Mouse (Mus musculus) forebrain, embryonic 16.5 days (tissue): Measurements from ENCODE around the gene Otulin. TPM values are rescaled to one million over a fixed set of nuclear protein-coding genes. Genes with fewer than 3 reads are reported as not detected.

Experiments used
- ATAC-seq: fragments of 200-750 bp; cut with Nextera tagmentation; 2 replicates; pipeline ENCODE4 v1.8.0; 2017; ENCODE audit warnings: mild to moderate bottlenecking, moderate library complexity
- H3K27ac ChIP-seq: fragments of 300-500 bp; sonication (generic); 2 replicates; pipeline ENCODE4 v1.5.1; 2014; ENCODE audit warnings: low read length, control low read depth
- H3K27me3 ChIP-seq: fragments of 300-500 bp; sonication (generic); replicated peaks from 2 replicates; pipeline ENCODE4 v1.6.1; 2014; ENCODE audit warnings: low read length; ENCODE audit not compliant: control insufficient read depth, insufficient read depth
- H3K36me3 ChIP-seq: fragments of 300-500 bp; sonication (generic); 2 replicates; pipeline ENCODE4 v1.6.1; 2014; ENCODE audit not compliant: control insufficient read depth, insufficient read depth
- H3K4me1 ChIP-seq: fragments of 300-500 bp; sonication (generic); replicated peaks from 2 replicates; pipeline ENCODE4 v1.6.1; 2014; ENCODE audit warnings: low read length; ENCODE audit not compliant: control insufficient read depth, insufficient read depth
- H3K4me2 ChIP-seq: fragments of 300-500 bp; sonication (generic); 2 replicates; pipeline ENCODE4 v1.6.1; 2014; ENCODE audit warnings: mild to moderate bottlenecking, low read length, control low read depth
- H3K4me3 ChIP-seq: fragments of 300-500 bp; sonication (generic); replicated peaks from 2 replicates; pipeline ENCODE4 v1.5.1; 2014; ENCODE audit warnings: mild to moderate bottlenecking, low read length, control low read depth
- H3K9ac ChIP-seq: fragments of 300-500 bp; sonication (generic); replicated peaks from 2 replicates; pipeline ENCODE4 v1.6.1; 2014; ENCODE audit warnings: low read depth, low read length, control low read depth
- H3K9me3 ChIP-seq: fragments of 300-500 bp; sonication (generic); 2 replicates; pipeline ENCODE4 v1.6.1; 2016; ENCODE audit warnings: low read length; ENCODE audit not compliant: control insufficient read depth
- WGBS: fragments of 180-500 bp; shearing (Covaris S2); extraction: QIAGEN DNeasy Blood & Tissue Kit; methylation state at CpG from one replicate; pipeline ENCODE4 v1.1.7; 2014; 5-methylcytosine and 5-hydroxymethylcytosine counted together
- polyA plus RNA-seq: library from polyadenylated mRNA; unstranded; fragments of >200 nt; fragmentation: Nextera tagmentation; extraction: Ambion mirVana; gene quantifications from 2 replicates; pipeline ENCODE4 v1.2.1, GENCODE M21; 2015

The Otulin gene
- polyA plus RNA-seq, 1 experiment from 2014 or later, result 28.0 TPM

- WGBS, result 93% methylated on average over 5 of the region's 5 CpGs
- ATAC-seq, result no peak
- no peaks in the 10 kb centered on the region for H3K27me3 ChIP-seq
- H3K4me1 ChIP-seq, result peaks cover 14% of the 10 kb centered on the region
- H3K36me3 ChIP-seq, result no peaks in the 10 kb centered on the region
- H3K9me3 ChIP-seq, result no peaks in the 10 kb centered on the region
- no peak overlapping the region for H3K4me2 ChIP-seq
- H3K9ac ChIP-seq, result no peak overlapping the region
- H3K27ac ChIP-seq, result no peak overlapping the region
- no peak overlapping the region for H3K4me3 ChIP-seq
These were observed 76.9 kb downstream of the Otulin start for GRCm38 (mm10) chr15:27553554-27553953.

- Histone ChIP-seq H3K9me3 (no peaks in the 10 kb centered on the region), H3K27me3 (no peaks in the 10 kb centered on the region), H3K27ac (no peak overlapping the region), H3K9ac (no peak overlapping the region), H3K4me3 (no peak overlapping the region), H3K36me3 (no peaks in the 10 kb centered on the region), H3K4me1 (peaks cover 10% of the 10 kb centered on the region), H3K4me2 (no peak overlapping the region)
- 87% methylated on average over 10 of the region's 10 CpGs for WGBS
- ATAC-seq, result no peak
These were observed 78.3 kb downstream of the Otulin start for GRCm38 (mm10) chr15:27552129-27552700.

GRCm38 (mm10) chr15:27551117-27552114 is 79.1 kb downstream of the Otulin start:
- Histone ChIP-seq H3K9me3 (no peaks in the 10 kb centered on the region), H3K27ac (no peak overlapping the region), H3K4me1 (peaks cover 10% of the 10 kb centered on the region), H3K9ac (no peak overlapping the region), H3K27me3 (no peaks in the 10 kb centered on the region), H3K4me2 (no peak overlapping the region), H3K36me3 (no peaks in the 10 kb centered on the region), H3K4me3 (no peak overlapping the region)
- no peak for ATAC-seq
- WGBS, result 88% methylated on average over 19 of the region's 19 CpGs

- no peak for ATAC-seq
- Histone ChIP-seq H3K9ac (no peak overlapping the region), H3K4me3 (no peak overlapping the region), H3K9me3 (no peaks in the 10 kb centered on the region), H3K36me3 (no peaks in the 10 kb centered on the region), H3K4me1 (peaks cover 10% of the 10 kb centered on the region), H3K4me2 (no peak overlapping the region), H3K27me3 (no peaks in the 10 kb centered on the region), H3K27ac (no peak overlapping the region)
- WGBS, result 72% methylated on average over 9 of the region's 9 CpGs
These were observed 80.0 kb downstream of the Otulin start for GRCm38 (mm10) chr15:27550358-27550992.

GRCm38 (mm10) chr15:27549878-27550277 is 80.6 kb downstream of the Otulin start:
- Histone ChIP-seq H3K9ac (no peak overlapping the region), H3K4me3 (no peak overlapping the region), H3K4me2 (no peak overlapping the region), H3K27ac (no peak overlapping the region), H3K27me3 (no peaks in the 10 kb centered on the region), H3K4me1 (peaks cover 10% of the 10 kb centered on the region), H3K9me3 (no peaks in the 10 kb centered on the region), H3K36me3 (no peaks in the 10 kb centered on the region)
- ATAC-seq, result peak; percentile 57
- WGBS, result 34% methylated on average over 7 of the region's 7 CpGs

- no peaks in the 10 kb centered on the region for H3K9me3 ChIP-seq
- no peak overlapping the region for H3K9ac ChIP-seq
- H3K4me2 ChIP-seq, result no peak overlapping the region
- H3K36me3 ChIP-seq, result no peaks in the 10 kb centered on the region
- H3K4me1 ChIP-seq, result peaks cover 10% of the 10 kb centered on the region
- WGBS, result 88% methylated on average over 10 of the region's 10 CpGs
- H3K27ac ChIP-seq, result no peak overlapping the region
- no peak for ATAC-seq
- H3K4me3 ChIP-seq, result no peak overlapping the region
- H3K27me3 ChIP-seq, result no peaks in the 10 kb centered on the region
These were observed 81.4 kb downstream of the Otulin start for GRCm38 (mm10) chr15:27549071-27549470.

- Histone ChIP-seq H3K27ac (no peak overlapping the region), H3K9me3 (no peaks in the 10 kb centered on the region), H3K4me1 (peaks cover 10% of the 10 kb centered on the region), H3K27me3 (no peaks in the 10 kb centered on the region), H3K9ac (no peak overlapping the region), H3K4me2 (no peak overlapping the region), H3K36me3 (no peaks in the 10 kb centered on the region), H3K4me3 (no peak overlapping the region)
- ATAC-seq, result no peak
- WGBS, result 80% methylated on average over 6 of the region's 6 CpGs
These were observed 82.4 kb downstream of the Otulin start for GRCm38 (mm10) chr15:27548110-27548509.

GRCm38 (mm10) chr15:27545203-27545602 is 85.3 kb downstream of the Otulin start:
- 79% methylated on average over 10 of the region's 10 CpGs for WGBS
- no peak overlapping the region for H3K4me3 ChIP-seq
- no peak overlapping the region for H3K4me2 ChIP-seq
- H3K4me1 ChIP-seq, result peaks cover 10% of the 10 kb centered on the region
- no peak for ATAC-seq
- H3K9ac ChIP-seq, result no peak overlapping the region
- no peaks in the 10 kb centered on the region for H3K27me3 ChIP-seq
- no peak overlapping the region for H3K27ac ChIP-seq
- H3K9me3 ChIP-seq, result no peaks in the 10 kb centered on the region
- no peaks in the 10 kb centered on the region for H3K36me3 ChIP-seq

GRCm38 (mm10) chr15:27539745-27540144 is 90.7 kb downstream of the Otulin start:
- WGBS, result 89% methylated on average over 9 of the region's 9 CpGs
- Histone ChIP-seq H3K4me2 (no peak overlapping the region), H3K36me3 (no peaks in the 10 kb centered on the region), H3K9me3 (no peaks in the 10 kb centered on the region), H3K27me3 (no peaks in the 10 kb centered on the region), H3K27ac (no peak overlapping the region), H3K4me3 (no peak overlapping the region), H3K9ac (no peak overlapping the region), H3K4me1 (no peaks in the 10 kb centered on the region)
- no peak for ATAC-seq
